8 mouse cellular contexts compared by ENCODE assay signal in the genomic region with DNA sequence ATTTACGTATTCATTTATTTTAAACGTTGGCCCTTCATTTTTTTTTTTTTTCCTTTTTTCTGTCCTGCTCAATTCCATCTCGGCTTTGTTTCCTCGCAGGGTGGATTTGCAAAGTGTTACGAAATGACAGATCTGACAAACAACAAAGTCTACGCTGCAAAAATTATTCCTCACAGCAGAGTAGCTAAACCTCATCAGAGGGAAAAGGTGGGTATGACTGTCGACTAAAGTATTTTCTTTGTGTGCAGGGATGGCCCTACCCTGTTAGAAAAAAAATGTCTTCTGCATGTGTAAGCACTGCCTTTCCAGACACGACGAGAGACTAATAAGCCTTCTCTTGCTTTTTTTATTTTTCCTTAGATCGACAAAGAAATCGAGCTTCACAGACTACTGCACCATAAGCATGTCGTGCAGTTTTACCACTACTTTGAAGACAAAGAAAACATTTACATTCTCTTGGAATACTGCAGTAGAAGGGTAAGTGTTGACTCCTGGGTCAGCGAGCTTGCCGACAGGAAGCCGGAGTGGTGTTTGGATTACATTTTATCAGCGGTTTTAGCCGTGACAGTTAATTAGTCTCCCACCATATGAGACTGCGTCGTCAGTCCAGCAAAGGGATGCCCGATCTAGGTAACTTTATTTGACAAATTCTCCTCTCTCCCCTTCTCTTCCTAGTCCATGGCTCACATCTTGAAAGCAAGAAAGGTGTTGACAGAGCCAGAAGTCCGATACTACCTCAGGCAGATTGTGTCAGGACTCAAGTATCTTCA. TPM values are rescaled to one million over a fixed set of nuclear protein-coding genes. Genes with fewer than 3 reads are reported as not detected.
DNase-seq lines count a peak whose midpoint lies in the region; ATAC-seq and TF ChIP-seq lines count a peak whose summit lies in the region.

No protein-coding gene starts in this region.

- intact Hi-C loops in left cerebral cortex, adult 2 months (cut with DNase I): loop anchor here (2.0 to 5.0 kb wide), 4 partner anchors 161 to 346 kb away; no protein-coding TSS in a partner anchor
- intact Hi-C loops in left cerebral cortex, postnatal 4 days (cut with DNase I): loop anchor here (10.0 kb wide), 1 partner anchor 349 kb away; no protein-coding TSS in a partner anchor

- DNase-seq in left cerebral cortex, adult 2 months (ENCODE audit: extremely low spot score in 1 of 2, low spot score in 2 of 2): no peak
- DNase-seq in left cerebral cortex, postnatal 4 days: no peak
- DNase-seq in forebrain, embryonic 14.5 days (ENCODE audit: low spot score): peak; percentile 52
- DNase-seq in kidney, postnatal 0 days (ENCODE audit: low spot score): peak; percentile 50
- no peak for DNase-seq in right cerebral cortex, postnatal 14 days
- no peak for DNase-seq in frontal cortex, postnatal 25 days (ENCODE audit: low spot score in 2 of 2)

- TF ChIP-seq CTCF in left cerebral cortex, adult 2 months (IDR thresholded peaks at IDR 0.05): no peak
- TF ChIP-seq CTCF in kidney, postnatal 0 days (IDR thresholded peaks at IDR 0.05; ENCODE audit: low read depth): no peak

- ATAC-seq in forebrain, embryonic 14.5 days: no peak
- ATAC-seq in kidney, postnatal 0 days (replicated peaks; ENCODE audit: low FRiP score, low read depth): no peak
- ATAC-seq in midbrain, embryonic 15.5 days (replicated peaks): no peak
- ATAC-seq in erythroid progenitor cell, adult 5-6 weeks (replicated peaks; ENCODE audit: low FRiP score, poor library complexity, severe bottlenecking): no peak

- 35% methylated on average over 21 of the region's 21 CpGs for WGBS in forebrain, embryonic 14.5 days
- WGBS in kidney, postnatal 0 days: 2% methylated on average over 21 of the region's 21 CpGs
- WGBS in midbrain, embryonic 15.5 days: 12% methylated on average over 21 of the region's 21 CpGs

- no peaks in the 10 kb centered on the region for H3K27me3 ChIP-seq in forebrain, embryonic 14.5 days (replicated peaks; ENCODE audit: control insufficient read depth, insufficient read depth, low read length)
- H3K27me3 ChIP-seq in kidney, postnatal 0 days (ENCODE audit: insufficient read depth, low read length): no peaks in the 10 kb centered on the region
- 0 out of 2 replicates have a peak, but pooled peaks cover 3% of the 10 kb centered on the region for H3K27me3 ChIP-seq in midbrain, embryonic 15.5 days (replicated peaks)

- no peaks in the 10 kb centered on the region for H3K9me3 ChIP-seq in forebrain, embryonic 14.5 days (replicated peaks; ENCODE audit: control insufficient read depth, low read length)
- H3K9me3 ChIP-seq in kidney, postnatal 0 days (replicated peaks; ENCODE audit: low read length): no peaks in the 10 kb centered on the region
- no peaks in the 10 kb centered on the region for H3K9me3 ChIP-seq in midbrain, embryonic 15.5 days

- H3K4me3 ChIP-seq in left cerebral cortex, adult 2 months: peak overlapping the region; percentile 93
- peak overlapping the region; percentile 69 for H3K4me3 ChIP-seq in forebrain, embryonic 14.5 days (ENCODE audit: low read depth, low read length)
- peak overlapping the region; percentile 51 for H3K4me3 ChIP-seq in kidney, postnatal 0 days (replicated peaks; ENCODE audit: low read depth, low read length)
- peak overlapping the region; percentile 74 for H3K4me3 ChIP-seq in midbrain, embryonic 15.5 days

- no peaks in the 10 kb centered on the region for H3K4me1 ChIP-seq in forebrain, embryonic 14.5 days (ENCODE audit: control insufficient read depth, insufficient read depth, low read length)
- H3K4me1 ChIP-seq in kidney, postnatal 0 days (replicated peaks; ENCODE audit: insufficient read depth, low read length): no peaks in the 10 kb centered on the region
- peaks cover 21% of the 10 kb centered on the region for H3K4me1 ChIP-seq in midbrain, embryonic 15.5 days

- peaks cover 35% of the 10 kb centered on the region for H3K36me3 ChIP-seq in forebrain, embryonic 14.5 days (ENCODE audit: control insufficient read depth, insufficient read depth, low read length)
- peaks cover 26% of the 10 kb centered on the region for H3K36me3 ChIP-seq in kidney, postnatal 0 days (ENCODE audit: insufficient read depth, low read length)
- H3K36me3 ChIP-seq in midbrain, embryonic 15.5 days (replicated peaks): peaks cover 35% of the 10 kb centered on the region

- H3K27ac ChIP-seq in left cerebral cortex, adult 2 months: peak overlapping the region; percentile 99
- H3K27ac ChIP-seq in forebrain, embryonic 14.5 days (ENCODE audit: low read depth, low read length): peak overlapping the region; percentile 85
- peak overlapping the region; percentile 75; the same call in 1 of the 2 replicates for H3K27ac ChIP-seq in kidney, postnatal 0 days
- H3K27ac ChIP-seq in midbrain, embryonic 15.5 days: peak overlapping the region; percentile 93

- H3K9ac ChIP-seq in forebrain, embryonic 14.5 days (ENCODE audit: low read length): peak overlapping the region; percentile 75
- H3K9ac ChIP-seq in kidney, postnatal 0 days (ENCODE audit: low read depth, low read length): peak overlapping the region; percentile 73
- H3K9ac ChIP-seq in midbrain, embryonic 15.5 days: peak overlapping the region; percentile 98

- H3K4me2 ChIP-seq in forebrain, embryonic 14.5 days (ENCODE audit: low read length): peak overlapping the region; percentile 98
- H3K4me2 ChIP-seq in kidney, postnatal 0 days (ENCODE audit: low read length): peak overlapping the region; percentile 90
- H3K4me2 ChIP-seq in midbrain, embryonic 15.5 days: peak overlapping the region; percentile 96

RNA-seq across cellular contexts. Expression of a gene that starts 1.3 kb away (rescaled TPM):
- total RNA-seq in left cerebral cortex, adult 2 months (2021): 100 to 1,000 TPM; 279 TPM
- total RNA-seq in left cerebral cortex, postnatal 4 days (2021): 100 to 1,000 TPM; 273 to 293 TPM
- polyA plus RNA-seq in forebrain, embryonic 14.5 days (2014; fragmentation: Nextera tagmentation; extraction: Ambion mirVana): 152 and 191 TPM in 2 replicates
- polyA plus RNA-seq in kidney, postnatal 0 days (2015; fragmentation: Nextera tagmentation; extraction: Ambion mirVana): 50.5 and 54.9 TPM in 2 replicates
- 154 and 173 TPM in 2 replicates for polyA plus RNA-seq in midbrain, embryonic 15.5 days (2015; fragmentation: Nextera tagmentation; extraction: Ambion mirVana)
- total RNA-seq in erythroid progenitor cell, adult 5-6 weeks (2015; ENCODE audit: low replicate concordance): 1.4 and 2.9 TPM in 2 replicates
- total RNA-seq in erythroid progenitor cell, adult 5-6 weeks (2017; ENCODE audit: low replicate concordance): 1.8 and 3.2 TPM in 2 replicates

RNA-seq across cellular contexts. Expression of a gene that starts 39.1 kb away (rescaled TPM):
- not detected for total RNA-seq in left cerebral cortex, adult 2 months (2021)
- total RNA-seq in left cerebral cortex, postnatal 4 days (2021): not detected
- polyA plus RNA-seq in forebrain, embryonic 14.5 days (2014; fragmentation: Nextera tagmentation; extraction: Ambion mirVana): not detected in 2 replicates
- polyA plus RNA-seq in kidney, postnatal 0 days (2015; fragmentation: Nextera tagmentation; extraction: Ambion mirVana): 0.06 and 0.21 TPM in 2 replicates
- 0.08 TPM in 1 of 2 replicates, not detected in the other for polyA plus RNA-seq in midbrain, embryonic 15.5 days (2015; fragmentation: Nextera tagmentation; extraction: Ambion mirVana)
- total RNA-seq in erythroid progenitor cell, adult 5-6 weeks (2015; ENCODE audit: low replicate concordance): 15.1 and 26.3 TPM in 2 replicates
- 0.77 and 2.3 TPM in 2 replicates for total RNA-seq in erythroid progenitor cell, adult 5-6 weeks (2017; ENCODE audit: low replicate concordance)

Comparison
In these comparisons a context has a peak if more than half of its experiments do, and no peak if none do; other contexts are left out.
1. DNase-seq: peak in forebrain, embryonic 14.5 days (single experiment) and kidney, postnatal 0 days (single experiment); none in left cerebral cortex, adult 2 months (0 of 2), left cerebral cortex, postnatal 4 days (single experiment), right cerebral cortex, postnatal 14 days (single experiment) and frontal cortex, postnatal 25 days (0 of 2).
2. RNA of a gene that starts 1.3 kb away (total RNA-seq): 273 to 293 TPM in left cerebral cortex, postnatal 4 days and 279 TPM in left cerebral cortex, adult 2 months; 1.4 to 3.2 TPM in erythroid progenitor cell, adult 5-6 weeks; every median in the first group is over 10 times any median in the second.
3. Peak in every context shown above with its lines, with median percentiles within 50 percentile points of each other: H3K27ac ChIP-seq, H3K4me3 ChIP-seq, H3K4me2 ChIP-seq and H3K9ac ChIP-seq.